Mouse (Mus musculus): ENCODE measurements around the gene Nr1d1. TPM values are rescaled to one million over a fixed set of nuclear protein-coding genes. Genes with fewer than 3 reads are reported as not detected.

The Nr1d1 gene
- total RNA-seq, 1 experiment, result 2.9 TPM

- H3K36me3 ChIP-seq (ENCODE audit: control insufficient read depth, insufficient read depth, low read length, poor library complexity, severe bottlenecking), result no peaks in the 10 kb centered on the region
- no peak for TF ChIP-seq ZNF384 (IDR thresholded peaks at IDR 0.05; ENCODE audit: low read depth, low read length)
- DNase-seq (ENCODE audit: low read depth, low spot score), result no peak
- H3K4me1 ChIP-seq (ENCODE audit: control insufficient read depth in 2 of 2, insufficient read depth in 2 of 2, low read length in 2 of 2, poor library complexity in 1 of 2), result peaks cover 15 to 63% of the 10 kb centered on the region in 2 experiments; a peak in 3 of 4 replicates
- in situ Hi-C loops (cut with MboI; ENCODE audit: low sequenced_read_pairs in 2 of 2, unreplicated experiment in 2 of 2), result no loop called here
- no peak overlapping the region for H3K27ac ChIP-seq (ENCODE audit: insufficient read depth, low read depth, low read length, poor library complexity, severe bottlenecking)
- no peak overlapping the region for H3K9ac ChIP-seq (ENCODE audit: insufficient read depth, low read depth, low read length, poor library complexity, severe bottlenecking)
- H3K9me3 ChIP-seq (ENCODE audit: control insufficient read depth, insufficient read depth, low read depth, low read length), result no peaks in the 10 kb centered on the region
- no peak overlapping the region for H3K4me3 ChIP-seq (ENCODE audit: insufficient read depth in 1 of 2, low read depth in 1 of 2, low read length in 2 of 2, poor library complexity in 1 of 2, severe bottlenecking in 1 of 2)
Measured at GRCm38 (mm10) chr11:98746855-98747693, 28.1 kb downstream of the Nr1d1 start.

GRCm38 (mm10) chr11:98745932-98746853 is 28.9 kb downstream of the Nr1d1 start:
- H3K27ac ChIP-seq (ENCODE audit: insufficient read depth, low read depth, low read length, poor library complexity, severe bottlenecking), result no peak overlapping the region
- H3K36me3 ChIP-seq (ENCODE audit: control insufficient read depth, insufficient read depth, low read length, poor library complexity, severe bottlenecking), result no peaks in the 10 kb centered on the region
- no peak overlapping the region; the same call in 1 of the 2 replicates for H3K9ac ChIP-seq (ENCODE audit: insufficient read depth, low read depth, low read length, poor library complexity, severe bottlenecking)
- H3K4me3 ChIP-seq (ENCODE audit: insufficient read depth in 1 of 2, low read depth in 1 of 2, low read length in 2 of 2, poor library complexity in 1 of 2, severe bottlenecking in 1 of 2), result no peak overlapping the region
- no peak for DNase-seq (ENCODE audit: low read depth, low spot score)
- in situ Hi-C loops (cut with MboI; ENCODE audit: low sequenced_read_pairs in 2 of 2, unreplicated experiment in 2 of 2), result no loop called here
- H3K9me3 ChIP-seq (ENCODE audit: control insufficient read depth, insufficient read depth, low read depth, low read length), result no peaks in the 10 kb centered on the region
- H3K4me1 ChIP-seq (ENCODE audit: control insufficient read depth in 2 of 2, insufficient read depth in 2 of 2, low read length in 2 of 2, poor library complexity in 1 of 2), result peaks cover 15 to 63% of the 10 kb centered on the region in 2 experiments; a peak in 3 of 4 replicates
- TF ChIP-seq CHD2 (IDR thresholded peaks at IDR 0.05; ENCODE audit: low read depth, low read length) (no peak), MAFK (IDR thresholded peaks at IDR 0.05; ENCODE audit: insufficient read depth, low read depth, low read length) (no peak), ZC3H11A (IDR thresholded peaks at IDR 0.05; ENCODE audit: borderline replicate concordance, low read depth, low read length) (no peak), HCFC1 (IDR thresholded peaks at IDR 0.05; ENCODE audit: borderline replicate concordance, insufficient read depth, low read length) (no peak), ZNF384 (IDR thresholded peaks at IDR 0.05; ENCODE audit: low read depth, low read length) (no peak)

- in situ Hi-C loops (cut with MboI; ENCODE audit: low sequenced_read_pairs in 2 of 2, unreplicated experiment in 2 of 2), result no loop called here
- Histone ChIP-seq H3K4me1 (ENCODE audit: control insufficient read depth in 2 of 2, insufficient read depth in 2 of 2, low read length in 2 of 2, poor library complexity in 1 of 2) (peaks cover 20 to 63% of the 10 kb centered on the region in 2 experiments), H3K9me3 (ENCODE audit: control insufficient read depth, insufficient read depth, low read depth, low read length) (no peaks in the 10 kb centered on the region), H3K36me3 (ENCODE audit: control insufficient read depth, insufficient read depth, low read length, poor library complexity, severe bottlenecking) (no peaks in the 10 kb centered on the region), H3K9ac (ENCODE audit: insufficient read depth, low read depth, low read length, poor library complexity, severe bottlenecking) (no peak overlapping the region), H3K4me3 (ENCODE audit: insufficient read depth in 1 of 2, low read depth in 1 of 2, low read length in 2 of 2, poor library complexity in 1 of 2, severe bottlenecking in 1 of 2) (no peak overlapping the region), H3K27ac (ENCODE audit: insufficient read depth, low read depth, low read length, poor library complexity, severe bottlenecking) (no peak overlapping the region)
- no peak for TF ChIP-seq CHD2 (IDR thresholded peaks at IDR 0.05; ENCODE audit: low read depth, low read length)
- TF ChIP-seq MAFK (IDR thresholded peaks at IDR 0.05; ENCODE audit: insufficient read depth, low read depth, low read length), result no peak
- DNase-seq (ENCODE audit: low read depth, low spot score), result no peak
Measured at GRCm38 (mm10) chr11:98744456-98745019, 30.6 kb downstream of the Nr1d1 start.

GRCm38 (mm10) chr11:98743655-98744345 is 31.3 kb downstream of the Nr1d1 start:
- H3K27ac ChIP-seq (ENCODE audit: insufficient read depth, low read depth, low read length, poor library complexity, severe bottlenecking), result no peak overlapping the region
- H3K9me3 ChIP-seq (ENCODE audit: control insufficient read depth, insufficient read depth, low read depth, low read length), result no peaks in the 10 kb centered on the region
- no peak for DNase-seq (ENCODE audit: low read depth, low spot score)
- no peak overlapping the region for H3K9ac ChIP-seq (ENCODE audit: insufficient read depth, low read depth, low read length, poor library complexity, severe bottlenecking)
- no peaks in the 10 kb centered on the region for H3K36me3 ChIP-seq (ENCODE audit: control insufficient read depth, insufficient read depth, low read length, poor library complexity, severe bottlenecking)
- TF ChIP-seq ZNF384 (IDR thresholded peaks at IDR 0.05; ENCODE audit: low read depth, low read length) (no peak), ZC3H11A (IDR thresholded peaks at IDR 0.05; ENCODE audit: borderline replicate concordance, low read depth, low read length) (no peak), CHD2 (IDR thresholded peaks at IDR 0.05; ENCODE audit: low read depth, low read length) (no peak), MAFK (IDR thresholded peaks at IDR 0.05; ENCODE audit: insufficient read depth, low read depth, low read length) (no peak), HCFC1 (IDR thresholded peaks at IDR 0.05; ENCODE audit: borderline replicate concordance, insufficient read depth, low read length) (no peak)
- H3K4me3 ChIP-seq (ENCODE audit: insufficient read depth in 1 of 2, low read depth in 1 of 2, low read length in 2 of 2, poor library complexity in 1 of 2, severe bottlenecking in 1 of 2), result no peak overlapping the region
- peaks cover 22 to 62% of the 10 kb centered on the region in 2 experiments for H3K4me1 ChIP-seq (ENCODE audit: control insufficient read depth in 2 of 2, insufficient read depth in 2 of 2, low read length in 2 of 2, poor library complexity in 1 of 2)
- in situ Hi-C loops (cut with MboI; ENCODE audit: low sequenced_read_pairs in 2 of 2, unreplicated experiment in 2 of 2), result no loop called here

All from ES-E14 (cell line).